Comparison of ENCODE assay signal across 7 mouse cellular contexts in the genomic region with DNA sequence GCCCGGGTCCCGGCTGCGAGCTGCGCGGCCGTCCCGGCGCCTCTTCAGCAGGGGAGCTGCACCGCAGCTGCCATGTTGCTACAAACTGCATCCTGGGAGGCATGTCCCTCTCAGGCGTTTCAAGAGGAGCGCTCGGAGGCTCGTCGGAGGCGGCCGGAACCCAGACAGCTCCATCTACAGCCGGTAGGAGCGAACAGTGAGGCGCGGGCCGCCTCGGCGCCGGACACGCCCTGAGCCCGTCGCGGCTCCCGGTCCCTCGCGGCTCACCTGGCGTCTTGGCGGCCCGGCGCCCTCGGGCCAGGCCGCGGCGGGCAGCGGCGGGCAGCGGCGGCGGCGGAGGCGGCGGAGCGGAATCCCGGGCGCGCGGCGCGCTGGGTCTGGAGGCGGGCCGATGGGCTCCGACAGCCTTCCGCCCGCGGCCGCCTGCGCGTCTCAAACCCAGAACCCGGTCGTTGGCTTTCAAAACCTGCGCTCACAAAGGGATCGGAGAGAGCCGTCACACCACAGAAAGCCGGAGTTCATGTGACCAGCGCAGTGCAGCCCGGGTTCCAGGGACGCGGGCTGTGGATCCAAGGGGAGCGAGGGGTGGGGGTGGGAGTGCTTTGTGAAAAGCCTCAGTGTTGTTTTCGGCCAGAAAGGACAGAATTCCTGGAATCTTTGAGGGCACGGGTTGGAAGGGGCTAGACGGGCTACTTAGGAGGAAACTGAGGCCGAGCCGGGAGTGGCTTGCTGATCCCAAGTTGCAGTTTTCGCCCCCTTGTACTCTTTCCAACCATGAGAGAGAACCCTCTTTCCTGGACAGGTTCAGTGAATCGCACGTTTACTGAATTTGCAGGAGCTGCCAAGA. TPM values are rescaled to one million over a fixed set of nuclear protein-coding genes. Genes with fewer than 3 reads are reported as not detected.
DNase-seq lines count a peak whose midpoint lies in the region; ATAC-seq lines count a peak whose summit lies in the region.

A gene (minus strand): TSS at position 486 of the 847 bp plus-strand sequence.

- intact Hi-C loops in left cerebral cortex, postnatal 36 days (cut with DNase I): loop anchor here (2.0 kb wide), 1 partner anchor 36 kb away; no protein-coding TSS in a partner anchor

- peak; percentile 90 for DNase-seq in adrenal gland, adult 2 months
- DNase-seq in embryo, embryonic 11 days: peak; percentile 88
- peak; percentile 83 for DNase-seq in gastrocnemius, postnatal 25 days
- peak; percentile 91 for DNase-seq in intestine, embryonic 14.5 days (ENCODE audit: low spot score)
- DNase-seq in left cerebral cortex, postnatal 36 days (ENCODE audit: low spot score in 2 of 2): peak; percentile 76 to 79
- peak; percentile 96 for DNase-seq in midbrain, embryonic 11.5 days (ENCODE audit: low spot score, missing footprints)
- peak; percentile 80 for DNase-seq in skeletal muscle tissue, adult 2 months (ENCODE audit: low read depth, low spot score)

- peak within 1 kb of the TSS; percentile 73 for H3K9ac ChIP-seq in intestine, embryonic 14.5 days (ENCODE audit: low read length)
- peak within 1 kb of the TSS; percentile 83 for H3K9ac ChIP-seq in midbrain, embryonic 11.5 days (ENCODE audit: low read length)

- WGBS in intestine, embryonic 14.5 days: under 1% methylated on average over 71 of the region's 82 CpGs
- WGBS in midbrain, embryonic 11.5 days: 1% methylated on average over 81 of the region's 82 CpGs

- H3K27me3 ChIP-seq in intestine, embryonic 14.5 days (replicated peaks; ENCODE audit: control insufficient read depth, insufficient read depth, low read length): no peaks in the 10 kb centered on the region
- H3K27me3 ChIP-seq in midbrain, embryonic 11.5 days (ENCODE audit: control insufficient read depth, insufficient read depth, low read length): no peaks in the 10 kb centered on the region

- H3K36me3 ChIP-seq in intestine, embryonic 14.5 days (ENCODE audit: control insufficient read depth, insufficient read depth, low read length): peaks cover 18% of the 10 kb centered on the region
- H3K36me3 ChIP-seq in midbrain, embryonic 11.5 days (ENCODE audit: control insufficient read depth, insufficient read depth, low read length): 0 out of 2 replicates have a peak, but pooled peaks cover 2% of the 10 kb centered on the region

- H3K4me1 ChIP-seq in intestine, embryonic 14.5 days (replicated peaks; ENCODE audit: control insufficient read depth, insufficient read depth, low read length): peaks cover 13% of the 10 kb centered on the region
- peaks cover 12% of the 10 kb centered on the region; the same call in 1 of the 2 replicates for H3K4me1 ChIP-seq in midbrain, embryonic 11.5 days (ENCODE audit: control insufficient read depth, insufficient read depth, low read length)

- peak; percentile 92 for ATAC-seq in intestine, embryonic 14.5 days (replicated peaks; ENCODE audit: low FRiP score, low TSS enrichment, low read depth)
- peak; percentile 86 for ATAC-seq in midbrain, embryonic 11.5 days (ENCODE audit: low FRiP score)

- H3K27ac ChIP-seq in intestine, embryonic 14.5 days (ENCODE audit: low read depth): peak within 1 kb of the TSS; percentile 82
- peak within 1 kb of the TSS; percentile 84 for H3K27ac ChIP-seq in midbrain, embryonic 11.5 days (ENCODE audit: low read depth, low read length)

- peak within 1 kb of the TSS; percentile 72 for H3K4me2 ChIP-seq in intestine, embryonic 14.5 days (ENCODE audit: low read length)
- H3K4me2 ChIP-seq in midbrain, embryonic 11.5 days: peak within 1 kb of the TSS; percentile 64

- H3K9me3 ChIP-seq in intestine, embryonic 14.5 days (ENCODE audit: control insufficient read depth, low read length): no peaks in the 10 kb centered on the region
- no peaks in the 10 kb centered on the region for H3K9me3 ChIP-seq in midbrain, embryonic 11.5 days (ENCODE audit: control insufficient read depth, low read length)

- peak within 1 kb of the TSS; percentile 77 for H3K4me3 ChIP-seq in intestine, embryonic 14.5 days (ENCODE audit: low read depth, low read length)
- H3K4me3 ChIP-seq in midbrain, embryonic 11.5 days (ENCODE audit: low read depth, low read length): peak within 1 kb of the TSS; percentile 91

RNA-seq across cellular contexts. Expression of the gene that starts here (rescaled TPM):
- 10 to 100 TPM; 20.1 to 24.3 TPM for total RNA-seq in adrenal gland, adult 2 months (2021)
- 20.3 and 23.4 TPM in 2 replicates for polyA plus RNA-seq in adrenal gland, adult 2 months (2012; rRNA removed)
- total RNA-seq in gastrocnemius, postnatal 25 days (2021): 10 to 100 TPM; 12.6 to 16.2 TPM
- polyA plus RNA-seq in intestine, embryonic 14.5 days (2014; fragmentation: Nextera tagmentation; extraction: Ambion mirVana): 8.7 and 10.5 TPM in 2 replicates
- total RNA-seq in left cerebral cortex, postnatal 36 days (2021): 10 to 100 TPM; 29.7 to 37.4 TPM
- polyA plus RNA-seq in midbrain, embryonic 11.5 days (2014; fragmentation: Nextera tagmentation; extraction: Ambion mirVana): 9.2 and 9.5 TPM in 2 replicates

Comparison
In these comparisons a context has a peak if more than half of its experiments do, and no peak if none do; other contexts are left out.
1. Peak in every context shown above with its lines: DNase-seq, ATAC-seq, H3K4me3 ChIP-seq and H3K27ac ChIP-seq.